Mouse (Mus musculus): ENCODE measurements at regions not wholly inside any gene's neighbourhood (a gene's known extent, or its start where the extent isn't known, plus 50 kb on each side); places are given as distances from the start of the nearest gene placed in this dataset.
A peak's percentile ranks its signal among the peaks of the same experiment; 100 is the strongest.
"Not testable (repeated sequence)": the region's sequence is repeated elsewhere in the genome, so short reads cannot be mapped to it uniquely, and the experiment has no call there.

- no peak for DNase-seq
These were observed 209.7 kb downstream of the Cd47 start for GRCm38 (mm10) chr16:50010074-50010473.

- peak; percentile 54 for DNase-seq
These were observed 210.2 kb downstream of the Cd47 start for GRCm38 (mm10) chr16:50010532-50010971.

- DNase-seq: no peak
These were observed 223.6 kb downstream of the Cd47 start for GRCm38 (mm10) chr16:50023885-50024284.

- DNase-seq: no peak
These were observed 226.0 kb downstream of the Cd47 start for GRCm38 (mm10) chr16:50026100-50026884.

DNA sequence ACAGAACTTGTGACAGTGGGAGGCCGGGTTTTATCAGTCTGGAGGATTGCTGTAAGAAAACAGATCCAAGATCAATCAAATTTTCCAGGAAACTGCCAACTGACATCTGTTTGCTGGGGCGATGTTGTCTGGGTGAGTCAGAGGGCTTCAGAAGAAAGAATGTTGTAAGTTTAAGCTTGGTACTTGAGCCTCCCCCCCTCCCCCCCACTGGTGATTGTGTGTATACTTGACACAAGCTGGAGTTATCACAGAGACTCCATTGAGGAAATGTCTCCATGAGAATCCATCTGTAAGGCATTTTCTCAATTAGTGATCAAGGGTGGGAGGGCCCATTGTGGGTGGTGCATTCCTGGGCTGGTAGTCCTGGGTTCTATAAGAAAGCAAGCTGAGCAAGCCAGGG is 226.9 kb downstream of the Cd47 start:
- no peak for DNase-seq

GRCm38 (mm10) chr16:50029711-50030110 is 229.4 kb downstream of the Cd47 start:
- DNase-seq: no peak

DNA sequence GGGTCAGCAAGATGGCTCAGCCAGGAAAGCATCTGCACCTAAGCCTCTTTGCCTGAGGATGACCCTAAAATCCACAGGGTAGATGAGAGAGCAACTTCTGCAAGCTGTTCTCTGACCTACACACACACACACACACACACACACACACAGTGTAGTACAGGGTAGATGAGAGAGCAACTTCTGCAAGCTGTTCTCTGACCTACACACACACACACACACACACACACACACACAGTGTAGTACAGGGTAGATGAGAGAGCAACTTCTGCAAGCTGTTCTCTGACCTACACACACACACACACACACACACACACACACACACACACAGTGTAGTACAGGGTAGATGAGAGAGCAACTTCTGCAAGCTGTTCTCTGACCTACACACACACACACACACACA is 230.0 kb downstream of the Cd47 start:
- DNase-seq: not testable (repeated sequence)

- no peak for DNase-seq
These were observed 230.6 kb downstream of the Cd47 start for GRCm38 (mm10) chr16:50030905-50031369.

GRCm38 (mm10) chr16:50032798-50033197 is 232.5 kb downstream of the Cd47 start:
- DNase-seq: no peak

DNA sequence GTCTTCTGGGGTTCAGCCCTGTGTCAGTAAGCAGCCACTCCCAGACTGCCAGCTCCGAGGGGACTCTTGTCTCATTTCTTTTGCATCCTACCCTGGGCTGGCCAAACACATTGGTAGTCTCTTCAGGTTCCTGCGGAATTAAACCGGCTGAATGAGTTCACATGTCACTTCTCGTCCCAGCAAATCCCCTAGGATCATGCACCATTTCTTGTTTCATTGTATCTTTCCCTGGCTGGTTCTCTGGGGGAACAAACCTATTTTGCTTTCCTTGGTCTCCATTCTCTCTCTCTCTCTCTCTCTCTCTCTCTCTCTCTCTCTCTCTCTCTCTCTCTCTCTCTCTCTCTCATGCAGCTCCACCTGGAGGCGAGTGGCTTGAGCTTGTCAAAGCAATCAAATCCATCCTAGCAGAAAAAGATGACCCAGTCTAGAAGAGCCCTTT is 236.0 kb downstream of the Cd47 start:
- DNase-seq: no peak

- DNase-seq: no peak
These were observed 243.8 kb downstream of the Cd47 start for GRCm38 (mm10) chr16:50044103-50044502.

GRCm38 (mm10) chr16:50045552-50046547 is 245.5 kb downstream of the Cd47 start:
- DNase-seq: peak; percentile 78

- DNase-seq: no peak
These were observed 263.2 kb downstream of the Cd47 start for GRCm38 (mm10) chr16:50063540-50063939.

DNA sequence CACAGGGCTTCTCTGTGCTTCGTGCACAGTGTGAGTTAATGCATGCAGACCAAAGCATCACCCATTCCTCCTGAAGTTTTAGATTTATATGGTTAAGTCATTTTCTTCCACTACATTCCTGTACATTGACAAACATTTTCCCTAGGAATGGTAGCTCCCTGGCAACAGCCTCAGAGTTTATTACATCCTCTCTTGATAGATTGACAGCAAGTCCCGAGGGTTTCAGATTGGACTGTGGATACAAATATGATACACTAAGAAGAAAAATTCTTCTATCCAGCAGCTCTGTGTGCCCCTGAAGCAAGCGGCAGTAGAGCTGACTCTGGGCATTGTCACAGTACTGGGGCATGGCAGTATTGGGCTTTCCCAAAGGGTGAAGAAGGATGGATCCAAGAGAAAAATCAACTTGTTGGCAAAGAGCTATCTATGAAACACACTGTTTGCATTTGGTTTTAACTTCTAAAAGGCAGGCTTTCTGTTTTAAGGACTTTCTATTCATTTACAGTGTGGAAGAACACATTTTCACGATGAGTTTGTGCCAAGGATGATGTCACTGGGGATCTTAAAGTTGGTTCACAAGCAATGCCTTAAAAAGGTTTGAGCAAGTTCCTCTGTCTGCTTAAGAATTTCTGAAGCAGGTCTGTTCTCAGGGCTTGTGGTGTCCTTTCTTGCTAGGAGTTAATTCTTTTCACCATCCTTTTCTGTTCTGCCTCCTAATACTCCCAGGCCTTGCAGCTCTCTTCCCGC is 265.2 kb downstream of the Cd47 start:
- no peak for DNase-seq

GRCm38 (mm10) chr16:50069033-50069432 is 268.7 kb downstream of the Cd47 start:
- DNase-seq: peak; percentile 40

- no peak for DNase-seq
These were observed 270.4 kb downstream of the Cd47 start for GRCm38 (mm10) chr16:50070728-50071127.

DNA sequence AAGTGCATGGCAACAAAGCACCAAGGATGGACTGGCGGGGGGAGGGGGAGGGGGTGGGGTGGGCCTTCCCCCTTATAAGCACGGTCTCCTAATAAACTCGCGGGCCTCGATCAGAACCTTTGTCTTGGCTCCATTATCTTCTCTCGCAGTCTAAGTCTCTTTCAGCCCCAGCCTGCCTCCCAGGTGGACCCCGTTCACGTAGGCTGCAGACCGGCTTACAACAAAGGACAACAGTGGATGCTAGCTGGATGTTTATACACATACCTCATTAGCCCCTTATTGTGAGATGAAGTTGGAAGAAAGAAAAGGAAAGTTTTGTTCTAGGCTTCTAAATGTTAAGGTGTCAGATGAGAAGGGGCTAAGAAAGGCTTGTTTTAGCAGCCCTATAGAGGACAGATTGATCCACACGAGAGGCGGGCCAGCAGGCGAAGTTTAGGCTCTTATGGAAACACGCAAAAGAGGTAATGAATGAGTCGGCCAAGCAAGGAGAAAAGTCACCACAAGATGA is 272.6 kb downstream of the Cd47 start:
- no peak for DNase-seq

DNA sequence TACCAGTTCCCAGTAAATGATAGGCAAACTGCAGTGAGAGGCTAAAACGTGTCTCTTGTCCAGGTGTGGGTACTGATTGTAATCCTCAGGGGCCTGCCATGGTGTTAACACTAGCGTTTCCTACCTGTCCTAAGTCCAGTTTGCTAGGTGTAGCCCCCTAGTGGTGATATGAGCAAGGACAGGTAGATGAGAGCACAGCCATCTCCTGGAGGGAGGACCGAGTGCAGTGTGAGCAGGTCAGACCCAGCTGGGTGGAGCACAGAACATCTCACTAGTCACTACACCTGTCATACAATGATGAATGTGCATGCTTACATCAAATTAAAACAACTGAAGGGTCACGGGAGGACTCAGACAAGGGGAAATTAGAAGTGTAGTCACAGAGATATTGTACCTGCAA is 273.6 kb downstream of the Cd47 start:
- peak; percentile 9 for DNase-seq

DNA sequence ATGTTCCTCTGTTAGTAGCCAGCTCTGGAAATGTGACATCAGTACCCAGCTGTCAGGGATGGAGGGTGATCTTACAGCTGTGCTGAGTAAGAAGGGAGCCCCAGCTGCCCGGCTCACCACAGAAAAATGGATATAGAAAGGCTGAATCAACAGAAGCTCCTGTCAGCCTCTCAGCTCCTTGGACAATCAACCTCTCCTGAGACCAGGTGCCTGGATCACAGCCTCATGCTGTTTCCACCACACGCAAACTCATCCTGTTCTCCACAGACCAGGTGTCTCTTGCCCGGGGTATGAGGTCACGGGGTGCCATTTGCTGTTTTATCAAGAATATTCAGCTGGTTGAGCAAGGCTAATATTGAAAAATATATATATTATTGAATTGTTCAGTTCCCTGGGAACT is 275.3 kb downstream of the Cd47 start:
- DNase-seq: no peak

DNA sequence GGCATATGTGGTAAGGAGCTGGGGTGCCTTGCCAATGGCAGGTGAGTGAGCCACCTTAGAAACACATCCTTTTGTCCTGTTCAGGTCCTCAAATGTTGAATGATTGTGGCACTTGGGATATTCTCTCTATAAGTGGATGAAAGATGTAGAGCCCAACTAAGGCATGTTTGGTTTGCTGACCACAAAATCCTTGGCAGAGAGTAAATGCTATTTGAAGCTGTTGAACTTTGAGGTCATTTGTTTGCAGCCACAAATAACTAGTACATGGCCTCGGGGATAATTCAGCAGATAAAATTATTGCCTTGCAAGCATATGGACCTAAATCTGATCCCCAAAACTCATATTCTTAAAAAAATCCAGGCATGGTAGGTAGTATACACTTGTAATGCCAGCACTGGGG is 281.2 kb downstream of the Cd47 start:
- DNase-seq: no peak

DNA sequence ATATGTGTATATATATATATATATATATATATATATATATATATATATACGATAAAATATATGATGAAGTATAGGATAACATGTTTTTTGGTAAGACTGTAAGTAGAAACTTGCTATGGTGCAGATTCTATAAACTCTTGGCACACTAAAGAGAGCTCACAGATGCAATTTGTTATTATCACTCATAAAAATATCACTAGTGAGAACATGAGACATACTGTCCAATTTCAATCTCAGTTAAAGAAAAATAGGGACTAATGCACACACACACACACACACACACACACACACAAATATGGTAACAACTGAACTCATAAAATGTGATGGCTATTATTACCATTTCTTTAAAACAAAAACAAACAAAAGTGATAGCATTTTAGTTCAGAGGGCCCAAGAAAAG is 292.0 kb downstream of the Cd47 start:
- DNase-seq: no peak

- no peak for DNase-seq
These were observed 292.4 kb downstream of the Cd47 start for GRCm38 (mm10) chr16:50092780-50093179.
